Mouse (Mus musculus) CH12.LX (cell line): ENCODE data around the gene Popdc3. TPM values are rescaled to one million over a fixed set of nuclear protein-coding genes. Genes with fewer than 3 reads are reported as not detected.

Experiments
- DNase-seq: peaks from one replicate; pipeline ENCODE4 v3.0.0-alpha.2; 2013; ENCODE audit errors: extremely low read depth
- H3K27ac ChIP-seq: 2 replicates; pipeline ENCODE4 v1.5.1; 2012; ENCODE audit warnings: low read depth, mild to moderate bottlenecking, control low read depth, moderate library complexity; ENCODE audit not compliant: insufficient read depth
- H3K27me3 ChIP-seq: replicated peaks from 2 replicates; pipeline ENCODE3; 2012; ENCODE audit warnings: inconsistent platforms
- H3K36me3 ChIP-seq, 2 experiments: replicated peaks in 1 of 2; 2 replicates each; pipeline versions ENCODE3 to v1.6.1; 2012; ENCODE audit warnings: inconsistent platforms in 1 of 2, low read length in 1 of 2, mild to moderate bottlenecking in 1 of 2, mixed read lengths in 1 of 2, moderate library complexity in 1 of 2; ENCODE audit not compliant: control insufficient read depth in 1 of 2, insufficient read depth in 1 of 2
- H3K4me1 ChIP-seq, 2 experiments: 2 replicates each; pipeline ENCODE4 v1.6.1; 2012; ENCODE audit warnings: inconsistent platforms in 1 of 2, moderate library complexity in 1 of 2; ENCODE audit not compliant: insufficient read depth in 2 of 2, control insufficient read depth in 1 of 2
- H3K4me2 ChIP-seq: 2 replicates; pipeline ENCODE4 v1.6.1; 2012; ENCODE audit warnings: low read depth, mild to moderate bottlenecking, control low read depth; ENCODE audit not compliant: poor library complexity, insufficient read depth, severe bottlenecking
- H3K4me3 ChIP-seq, 3 experiments: fragments of 150-350 bp in 1 of 3; sonication (generic) in 1 of 3; replicated peaks in 1 of 3; 2 replicates each; pipeline versions ENCODE3 to v1.5.1; 2011 to 2012; ENCODE audit warnings: low read depth in 2 of 3, low read length in 2 of 3, mild to moderate bottlenecking in 2 of 3, moderate library complexity in 2 of 3, control low read depth in 1 of 3, improper control_type of control experiment in 1 of 3, inconsistent platforms in 1 of 3, mixed read lengths in 1 of 3; ENCODE audit not compliant: poor library complexity in 1 of 3
- H3K79me2 ChIP-seq: replicated peaks from 2 replicates; pipeline ENCODE4 v1.6.1; 2012; ENCODE audit warnings: mild to moderate bottlenecking, moderate library complexity; ENCODE audit not compliant: control insufficient read depth, poor library complexity, insufficient read depth, severe bottlenecking; ENCODE audit errors: extremely low read depth
- H3K9ac ChIP-seq: 2 replicates; pipeline ENCODE4 v1.6.1; 2012; ENCODE audit warnings: low read depth, mild to moderate bottlenecking, control low read depth, moderate library complexity; ENCODE audit not compliant: insufficient read depth
- H3K9me3 ChIP-seq: replicated peaks from 2 replicates; pipeline ENCODE3; 2012; ENCODE audit warnings: low read length, inconsistent platforms, mixed read lengths
- E2F4 ChIP-seq: IDR thresholded peaks from 2 replicates; pipeline ENCODE4 v1.6.1; 2011; ENCODE audit warnings: low read depth, low read length, improper control_type of control experiment; ENCODE audit not compliant: insufficient replicate concordance
- ELF1 ChIP-seq: IDR thresholded peaks from 2 replicates; pipeline ENCODE4 v1.6.1; 2014; ENCODE audit warnings: low read depth, mild to moderate bottlenecking, inconsistent platforms, low read length, improper control_type of control experiment
- EP300 ChIP-seq: IDR thresholded peaks from 2 replicates; pipeline ENCODE4 v1.6.1; 2011; ENCODE audit warnings: low read length, improper control_type of control experiment
- ETS1 ChIP-seq: conservative IDR thresholded peaks from 2 replicates; pipeline ENCODE4 v1.6.1; 2012; ENCODE audit warnings: low read depth, mild to moderate bottlenecking, inconsistent platforms, low read length, improper control_type of control experiment, moderate library complexity
- HCFC1 ChIP-seq: IDR thresholded peaks from 2 replicates; pipeline ENCODE4 v1.6.1; 2012; ENCODE audit warnings: low read depth, mild to moderate bottlenecking, inconsistent platforms, low read length, improper control_type of control experiment
- JUN ChIP-seq: IDR thresholded peaks from 2 replicates; pipeline ENCODE4 v1.6.1; 2011; ENCODE audit warnings: low read depth, mild to moderate bottlenecking, low read length, improper control_type of control experiment, moderate library complexity; ENCODE audit not compliant: insufficient read depth
- JUND ChIP-seq: conservative IDR thresholded peaks from 2 replicates; pipeline ENCODE4 v1.6.1; 2011; ENCODE audit warnings: low read depth, low read length, improper control_type of control experiment
- MAFK ChIP-seq: IDR thresholded peaks from 2 replicates; pipeline ENCODE4 v1.6.1; 2011; ENCODE audit warnings: low read length, improper control_type of control experiment; ENCODE audit not compliant: insufficient replicate concordance
- MAZ ChIP-seq: IDR thresholded peaks from 2 replicates; pipeline ENCODE4 v1.6.1; 2012; ENCODE audit warnings: low read depth, mild to moderate bottlenecking, inconsistent platforms, low read length, improper control_type of control experiment, moderate library complexity
- MXI1 ChIP-seq: IDR thresholded peaks from 2 replicates; pipeline ENCODE4 v1.6.1; 2011; ENCODE audit warnings: mild to moderate bottlenecking, low read depth, low read length, improper control_type of control experiment
- MYC ChIP-seq: IDR thresholded peaks from 2 replicates; pipeline ENCODE4 v1.6.1; 2011; ENCODE audit warnings: low read depth, mild to moderate bottlenecking, improper control_type of control experiment, low read length
- POLR2A ChIP-seq: IDR thresholded peaks from 2 replicates; pipeline ENCODE4 v1.6.1; 2011; ENCODE audit warnings: low read depth, mild to moderate bottlenecking, improper control_type of control experiment, low read length
- RAD21 ChIP-seq: IDR thresholded peaks from 2 replicates; pipeline ENCODE4 v1.6.1; 2011; ENCODE audit warnings: low read depth, mild to moderate bottlenecking, low read length, improper control_type of control experiment, moderate library complexity
- SIN3A ChIP-seq: IDR thresholded peaks from 2 replicates; pipeline ENCODE4 v1.6.1; 2012; ENCODE audit warnings: low read length, improper control_type of control experiment, inconsistent platforms
- SMC3 ChIP-seq: IDR thresholded peaks from 2 replicates; pipeline ENCODE4 v1.6.1; 2011; ENCODE audit warnings: low read depth, low read length, improper control_type of control experiment
- TBP ChIP-seq: conservative IDR thresholded peaks from 2 replicates; pipeline ENCODE4 v1.6.1; 2011; ENCODE audit warnings: low read depth, low read length, improper control_type of control experiment
- TCF12 ChIP-seq: IDR thresholded peaks from 2 replicates; pipeline ENCODE4 v1.6.1; 2014; ENCODE audit warnings: low read depth, mild to moderate bottlenecking, inconsistent platforms, low read length, improper control_type of control experiment
- UBTF ChIP-seq: IDR thresholded peaks from 2 replicates; pipeline ENCODE4 v1.6.1; 2012; ENCODE audit warnings: low read depth, mild to moderate bottlenecking, inconsistent platforms, low read length, improper control_type of control experiment, moderate library complexity
- USF1 ChIP-seq: IDR thresholded peaks from 2 replicates; pipeline ENCODE4 v1.6.1; 2014; ENCODE audit warnings: low read depth, mild to moderate bottlenecking, inconsistent platforms, low read length, improper control_type of control experiment
- ZKSCAN1 ChIP-seq: IDR thresholded peaks from 2 replicates; pipeline ENCODE4 v1.6.1; 2012; ENCODE audit warnings: low read depth, inconsistent platforms, low read length, improper control_type of control experiment, borderline replicate concordance
- ZMIZ1 ChIP-seq: IDR thresholded peaks from 2 replicates; pipeline ENCODE4 v1.6.1; 2012; ENCODE audit warnings: low read depth, mild to moderate bottlenecking, inconsistent platforms, low read length, improper control_type of control experiment
- ZNF384 ChIP-seq: IDR thresholded peaks from 2 replicates; pipeline ENCODE4 v1.6.1; 2012; ENCODE audit warnings: low read depth, low read length, improper control_type of control experiment, inconsistent platforms
- dilution Hi-C: fragments of 300-500 bp; cut with MboI; formaldehyde crosslinking; loops from 2 replicates; pipeline ENCODE4 v1.14.3; 2020; ENCODE audit warnings: low sequenced_read_pairs; ENCODE audit not compliant: extremely low pct_unique_long_range_greater_than_20kb, extremely low pct_ligation_motif_present
- in situ Hi-C: fragments of 300-500 bp; cut with MboI; formaldehyde crosslinking; loops from 3 replicates; pipeline ENCODE4 v1.14.3; 2019; ENCODE audit warnings: low sequenced_read_pairs, low pct_ligation_motif_present, low pct_unique_long_range_greater_than_20kb, mixed read lengths
- polyA plus RNA-seq: library from polyadenylated mRNA; unstranded; fragments of >175 nt; gene quantifications from 2 replicates; pipeline ENCODE4 v1.2.1, GENCODE M21; 2012; ENCODE audit warnings: low read depth; ENCODE audit not compliant: insufficient read length
- total RNA-seq, 2 experiments: library from RNA; depleted of rRNA; stranded (reverse); fragments of 300-350 nt in 1 of 2; fragments of >200 nt in 1 of 2; gene quantifications; 2 replicates each; pipeline ENCODE4 v1.2.3; 2012 to 2014

Gene Popdc3
- total and polyA plus RNA-seq, 3 experiments: 0.04 to 0.24 (median 0.24) TPM

DNA sequence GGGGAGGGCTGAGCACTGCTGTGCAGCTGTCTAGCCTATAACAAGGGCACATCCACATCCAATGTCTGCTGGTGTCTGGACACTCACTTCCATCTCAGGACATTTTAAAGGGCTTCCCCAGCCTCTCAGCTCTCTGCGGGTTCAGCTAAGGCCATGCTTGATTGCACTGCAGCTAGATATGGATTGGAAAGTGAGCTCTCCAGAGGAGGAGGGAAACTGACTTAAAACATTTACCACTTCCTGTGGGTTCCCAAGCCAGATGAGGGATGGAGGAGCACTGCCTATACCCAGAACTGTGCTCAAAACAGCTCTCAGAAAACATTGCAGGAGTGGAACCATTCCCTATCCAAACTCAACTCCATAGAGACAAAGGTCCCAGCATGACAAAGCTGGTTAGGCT is 82.6 kb downstream of the Popdc3 start:
- Histone ChIP-seq H3K9ac (no peak overlapping the region), H3K27me3 (no peaks in the 10 kb centered on the region)
- in situ Hi-C loops: no loop called here
- TF ChIP-seq MAFK (no peak), ETS1 (no peak), USF1 (no peak), EP300 (no peak), TCF12 (no peak), ELF1 (no peak), UBTF (no peak), ZMIZ1 (no peak), ZKSCAN1 (no peak)
- TF ChIP-seq, all 38 proteins: peak for 0
- Histone ChIP-seq H3K27ac (no peak overlapping the region), H3K4me1 (peaks cover 6 to 9% of the 10 kb centered on the region in 2 experiments; a peak in 3 of 4 replicates), H3K9me3 (no peaks in the 10 kb centered on the region), H3K36me3 (no peaks in the 10 kb centered on the region), H3K4me3 (no peak overlapping the region), H3K79me2 (no peaks in the 10 kb centered on the region), H3K4me2 (no peak overlapping the region)
- dilution Hi-C loops: no loop called here
- peak; percentile 9 for DNase-seq

- H3K4me1 ChIP-seq: peaks cover 6 to 9% of the 10 kb centered on the region in 2 experiments; a peak in 3 of 4 replicates
- DNase-seq: no peak
- dilution Hi-C loops (no loop called here), in situ Hi-C loops (no loop called here)
- no peak overlapping the region for H3K4me2 ChIP-seq
- no peak for TF ChIP-seq TBP
- TF ChIP-seq MYC: no peak
- no peak for TF ChIP-seq ETS1
- no peak for TF ChIP-seq E2F4
- no peak for TF ChIP-seq MXI1
- no peak for TF ChIP-seq SMC3
- TF ChIP-seq JUND: no peak
- TF ChIP-seq POLR2A: no peak
- no peak for TF ChIP-seq HCFC1
- TF ChIP-seq SIN3A: no peak
- TF ChIP-seq ZNF384: no peak
- TF ChIP-seq USF1: no peak
- no peak for TF ChIP-seq JUN
- no peak for TF ChIP-seq ZKSCAN1
- no peak for TF ChIP-seq RAD21
- TF ChIP-seq MAZ: no peak
- no peak overlapping the region for H3K27ac ChIP-seq
- H3K9me3 ChIP-seq: no peaks in the 10 kb centered on the region
- H3K4me3 ChIP-seq: no peak overlapping the region
- H3K79me2 ChIP-seq: no peaks in the 10 kb centered on the region
- no peaks in the 10 kb centered on the region for H3K27me3 ChIP-seq
- no peaks in the 10 kb centered on the region for H3K36me3 ChIP-seq
- H3K9ac ChIP-seq: no peak overlapping the region
These were observed 84.2 kb downstream of the Popdc3 start for GRCm38 (mm10) chr10:45262126-45262525.
